Mouse (Mus musculus) brain, embryonic 14.5 days (tissue): ENCODE data around the gene Atxn3.

Experiments used
- CTCF ChIP-seq: fragments of 200-500 bp; IDR thresholded peaks from 2 replicates; pipeline ENCODE4 v1.5.1; 2012; ENCODE audit warnings: inconsistent platforms, mild to moderate bottlenecking, moderate library complexity, borderline replicate concordance; ENCODE audit not compliant: insufficient read depth, insufficient read length; ENCODE audit errors: extremely low read depth
- POLR2A ChIP-seq: fragments of 200-500 bp; IDR thresholded peaks from 2 replicates; pipeline ENCODE4 v1.6.1; 2012; ENCODE audit warnings: mild to moderate bottlenecking, inconsistent platforms, borderline replicate concordance; ENCODE audit not compliant: poor library complexity, insufficient read depth, insufficient read length, severe bottlenecking; ENCODE audit errors: extremely low read depth

- TF ChIP-seq POLR2A (no peak), CTCF (no peak)
Measured at GRCm38 (mm10) chr12:101972230-101972629, 14.2 kb upstream of the Atxn3 start.
